Mouse (Mus musculus): Measurements from ENCODE around the gene Tnr.

GRCm38 (mm10) chr1:159939335-159939734 lies 415.8 kb downstream of the Tnr start:
- no peak for TF ChIP-seq POLR2A (IDR thresholded peaks at IDR 0.05; ENCODE audit: extremely low read depth, insufficient read depth, low read length)
- no peak for TF ChIP-seq CTCF (IDR thresholded peaks at IDR 0.05; ENCODE audit: low read depth, low read length)

All from liver, adult 2 months (tissue).